Mouse (Mus musculus): ENCODE data around the gene Atg4d.

DNA sequence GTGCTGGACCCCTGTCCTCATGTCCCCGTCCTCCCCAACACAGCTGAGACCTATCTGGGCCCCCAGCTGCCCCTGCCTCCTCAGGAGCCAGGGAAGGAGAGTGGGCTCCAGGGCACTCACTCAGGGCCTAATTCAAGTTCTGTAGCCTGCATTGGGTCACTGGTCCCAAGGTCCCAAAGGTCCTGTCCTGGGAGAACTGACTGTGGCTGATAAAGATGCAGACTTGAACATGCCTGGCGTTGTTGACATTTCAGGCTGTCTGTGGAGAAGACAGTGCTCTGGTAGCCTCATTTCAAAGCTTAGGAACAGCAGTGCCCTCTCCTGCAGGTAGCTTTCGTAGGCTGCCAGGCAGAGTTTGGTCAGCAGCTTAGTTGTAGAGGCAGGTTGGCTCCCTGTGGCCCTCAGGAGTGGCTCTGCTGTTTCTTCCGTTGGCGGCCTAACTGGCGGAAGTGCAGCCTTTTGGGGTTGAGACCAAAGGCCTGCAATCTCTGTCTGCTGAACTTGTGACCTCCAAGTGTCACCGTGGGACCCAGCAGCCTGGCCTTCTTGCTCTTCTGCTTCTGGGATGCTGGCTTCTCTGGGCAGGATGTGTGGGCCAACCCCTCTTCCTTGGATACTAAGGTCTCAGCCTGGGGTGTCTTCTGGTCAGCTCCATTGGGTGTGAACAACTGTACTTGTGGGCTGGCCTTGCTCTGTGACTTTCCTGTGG is 8.6 kb downstream of the Atg4d start:
- TF ChIP-seq CTCF (IDR thresholded peaks at IDR 0.05 in 2 of 3, conservative IDR thresholded peaks at IDR 0.05 in 1 of 3; ENCODE audit: control insufficient read depth in 1 of 3, insufficient read depth in 1 of 3, low read depth in 2 of 3, low read length in 3 of 3, poor library complexity in 1 of 3, severe bottlenecking in 1 of 3) (no peak), ELF1 (IDR thresholded peaks at IDR 0.05; ENCODE audit: low read depth, low read length) (0 out of 2 replicates have a peak, but pooled peaks have one; percentile 30), CHD2 (IDR thresholded peaks at IDR 0.05; ENCODE audit: low read length) (peak; percentile 18; the same call in 1 of the 2 replicates), POLR2A (IDR thresholded peaks at IDR 0.05; ENCODE audit: control insufficient read depth in 1 of 2, insufficient read depth in 1 of 2, low read depth in 1 of 2, low read length in 2 of 2, poor library complexity in 1 of 2) (peak in 1 of 2 experiments; percentile 34; a peak in 2 of 4 replicates), EP300 (IDR thresholded peaks at IDR 0.05; ENCODE audit: low read depth in 1 of 2, low read length in 2 of 2) (no peak), RAD21 (IDR thresholded peaks at IDR 0.05; ENCODE audit: low read depth, low read length) (no peak), TAL1 (IDR thresholded peaks at IDR 0.05; ENCODE audit: low read length) (no peak), KAT2A (conservative IDR thresholded peaks at IDR 0.05; ENCODE audit: low read depth, low read length) (no peak), ZC3H11A (IDR thresholded peaks at IDR 0.05; ENCODE audit: low read depth, low read length) (no peak), TBP (IDR thresholded peaks at IDR 0.05; ENCODE audit: low read depth, low read length) (no peak), SIN3A (IDR thresholded peaks at IDR 0.05; ENCODE audit: low read length) (no peak; the same call in 1 of the 2 replicates), USF2 (IDR thresholded peaks at IDR 0.05; ENCODE audit: borderline replicate concordance in 1 of 2, insufficient read depth in 1 of 2, low read depth in 1 of 2, low read length in 2 of 2) (no peak), MEF2A (IDR thresholded peaks at IDR 0.05; ENCODE audit: extremely low read depth, insufficient replicate concordance, low read depth, low read length, poor library complexity, severe bottlenecking) (no peak), HCFC1 (IDR thresholded peaks at IDR 0.05; ENCODE audit: low read depth, low read length) (0 out of 2 replicates have a peak, but pooled peaks have one; percentile 19)
